Mouse (Mus musculus) liver, embryonic 14.5 days (tissue): ENCODE results near the gene Pacrg.

ENCODE experiments used
- CTCF ChIP-seq: IDR thresholded peaks from 2 replicates; pipeline ENCODE4 v1.5.1; 2016; ENCODE audit warnings: antibody characterized with exemption, low read depth, control low read depth
- EP300 ChIP-seq: IDR thresholded peaks from 2 replicates; pipeline ENCODE4 v1.6.1; 2016; ENCODE audit warnings: antibody characterized with exemption, low read depth

DNA sequence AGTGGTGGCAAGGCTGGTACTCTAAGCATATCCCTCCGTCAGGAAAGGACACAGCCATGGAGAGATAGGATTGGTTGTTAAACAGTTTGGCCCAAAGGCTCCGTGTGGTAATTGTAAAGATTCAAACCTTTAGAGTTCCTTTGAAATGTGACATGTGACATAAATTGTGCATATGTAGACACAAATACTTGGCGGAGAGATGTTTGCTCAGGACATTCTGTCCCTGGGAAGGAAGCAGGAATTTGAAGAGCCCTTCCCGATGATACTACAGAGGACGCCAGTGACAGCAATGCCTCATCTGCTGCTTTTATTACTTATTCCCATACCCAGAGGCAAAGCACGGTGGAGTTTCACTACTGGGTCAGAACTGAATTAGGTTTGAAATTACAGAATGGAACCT is 374.6 kb downstream of the Pacrg start:
- TF ChIP-seq CTCF = no peak
- TF ChIP-seq EP300 = no peak
